Mouse (Mus musculus) urinary bladder, postnatal 36 days (tissue): ENCODE measurements around the gene Gab3.
"Not testable (repeated sequence)": the region's sequence is repeated elsewhere in the genome, so short reads cannot be mapped to it uniquely, and the experiment has no call there.

Experiments used
- DNase-seq, 2 experiments: peaks; one replicate each; pipeline ENCODE4 v3.0.0; 2022; ENCODE audit warnings: low spot score in 2 of 2, mixed read lengths in 1 of 2

The Gab3 gene

GRCm38 (mm10) chrX:75035162-75035561 is 50.1 kb downstream of the Gab3 start:
- DNase-seq = no peak

- not testable (repeated sequence) for DNase-seq
Observed at GRCm38 (mm10) chrX:75034054-75034453, 51.2 kb downstream of the Gab3 start.

GRCm38 (mm10) chrX:74983734-74984133 is 101.5 kb downstream of the Gab3 start:
- DNase-seq = no peak

DNA sequence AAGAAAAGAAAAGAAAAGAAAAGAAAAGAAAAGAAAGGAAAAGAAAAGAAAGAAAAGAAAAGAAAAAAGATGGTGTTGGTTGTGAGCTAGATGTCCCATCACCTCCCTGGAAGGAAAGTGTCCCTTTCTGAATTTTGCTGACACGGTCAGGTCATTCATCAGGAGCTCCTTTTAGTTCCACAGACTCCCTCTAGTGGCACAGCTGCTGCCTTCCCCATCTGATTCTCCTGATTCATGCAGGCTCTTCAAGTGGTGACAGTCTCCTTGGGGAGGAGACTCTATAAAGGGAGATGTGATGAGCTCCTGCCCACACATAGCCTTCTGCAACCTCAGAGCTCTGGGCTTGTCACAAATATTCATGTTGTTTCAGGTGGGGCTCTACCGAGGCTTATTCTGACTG is 122.4 kb downstream of the Gab3 start:
- DNase-seq = peak in 1 of 2 experiments; percentile 1

DNA sequence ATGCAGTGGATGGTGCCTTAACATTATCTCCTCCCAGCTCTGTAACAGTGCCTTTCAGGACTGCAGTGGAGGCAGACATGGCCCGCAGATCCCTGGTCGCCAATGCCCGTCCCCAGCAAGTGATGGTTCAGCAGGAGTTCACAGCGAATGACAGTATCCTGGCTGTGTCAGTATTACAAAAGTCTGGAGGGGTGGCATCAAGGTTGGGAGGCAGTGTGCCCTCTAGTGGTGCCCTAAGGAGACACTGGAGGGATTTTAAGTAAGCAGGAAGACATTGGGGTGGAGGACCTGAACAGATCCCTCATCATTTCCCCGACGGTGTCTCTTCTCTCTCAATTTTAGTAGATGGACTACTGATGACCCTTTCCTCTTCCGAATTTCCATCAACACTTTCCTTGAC is 126.1 kb downstream of the Gab3 start:
- DNase-seq = not testable (repeated sequence)
